Mouse (Mus musculus): ENCODE measurements at regions not wholly inside any gene's neighbourhood (a gene's known extent, or its start where the extent isn't known, plus 50 kb on each side); places are given as distances from the start of the nearest gene placed in this dataset.
"Not testable (repeated sequence)": the region's sequence is repeated elsewhere in the genome, so short reads cannot be mapped to it uniquely, and the experiment has no call there.

DNA sequence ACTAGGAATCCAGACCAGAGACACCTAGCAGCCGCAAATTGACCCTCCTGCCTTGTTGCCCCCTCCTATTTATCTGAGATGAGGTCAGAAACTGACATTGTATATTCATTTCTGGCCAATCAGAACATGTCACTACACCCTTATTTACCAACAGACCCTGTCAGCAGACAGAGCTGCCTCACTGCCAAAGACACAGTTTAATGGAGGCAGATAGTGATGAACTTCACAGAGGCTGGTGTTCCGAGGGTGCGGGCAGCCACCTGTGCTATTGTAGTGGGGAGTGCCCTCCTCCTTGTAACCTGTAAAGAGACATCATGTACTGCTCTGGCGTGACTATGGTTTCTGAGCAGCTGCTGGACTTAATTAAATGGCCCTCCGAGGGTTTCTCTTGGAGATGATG, 70.0 kb upstream of the Defb33 start:
- TF ChIP-seq POLR2A (IDR thresholded peaks at IDR 0.05; ENCODE audit: insufficient read depth, low read depth, low read length); CTCF (IDR thresholded peaks at IDR 0.05): not testable (repeated sequence)
